Mouse (Mus musculus) hindbrain, embryonic 11.5 days (tissue): ENCODE measurements at regions not wholly inside any gene's neighbourhood (a gene's known extent, or its start where the extent isn't known, plus 50 kb on each side); places are given as distances from the start of the nearest gene placed in this dataset.

ENCODE experiments used
- ATAC-seq: fragments of 200-750 bp; cut with Nextera tagmentation; 2 replicates; pipeline ENCODE4 v1.8.0; 2017; ENCODE audit warnings: mild to moderate bottlenecking, moderate TSS enrichment, moderate library complexity; ENCODE audit not compliant: low FRiP score
- DNase-seq: peaks from one replicate; pipeline ENCODE4 v3.0.0-alpha.2; 2015; ENCODE audit warnings: low spot score
- H3K27ac ChIP-seq: fragments of 300-500 bp; sonication (generic); 2 replicates; pipeline ENCODE4 v1.5.1; 2014; ENCODE audit warnings: mild to moderate bottlenecking, low read depth, low read length
- H3K27me3 ChIP-seq: fragments of 300-500 bp; sonication (generic); 2 replicates; pipeline ENCODE4 v1.6.1; 2014; ENCODE audit warnings: mild to moderate bottlenecking, low read length, moderate library complexity, mixed read lengths; ENCODE audit not compliant: control insufficient read depth, insufficient read depth
- H3K36me3 ChIP-seq: fragments of 300-500 bp; sonication (generic); 2 replicates; pipeline ENCODE4 v1.6.1; 2014; ENCODE audit warnings: mild to moderate bottlenecking, low read length, moderate library complexity, mixed read lengths; ENCODE audit not compliant: control insufficient read depth, insufficient read depth
- H3K4me1 ChIP-seq: fragments of 300-500 bp; sonication (generic); replicated peaks from 2 replicates; pipeline ENCODE4 v1.6.1; 2014; ENCODE audit warnings: low read length, mixed read lengths; ENCODE audit not compliant: control insufficient read depth, insufficient read depth
- H3K4me2 ChIP-seq: fragments of 300-500 bp; sonication (generic); replicated peaks from 2 replicates; pipeline ENCODE4 v1.6.1; 2014; ENCODE audit warnings: mild to moderate bottlenecking, low read depth, low read length
- H3K4me3 ChIP-seq: fragments of 300-500 bp; sonication (generic); 2 replicates; pipeline ENCODE4 v1.5.1; 2014; ENCODE audit warnings: low read depth, low read length
- H3K9ac ChIP-seq: fragments of 300-500 bp; sonication (generic); 2 replicates; pipeline ENCODE4 v1.6.1; 2014; ENCODE audit warnings: low read depth, low read length
- H3K9me3 ChIP-seq: fragments of 300-500 bp; sonication (generic); 2 replicates; pipeline ENCODE4 v1.6.1; 2016; ENCODE audit warnings: low read length; ENCODE audit not compliant: control insufficient read depth
- WGBS: fragments of 180-500 bp; shearing (Covaris S2); extraction: QIAGEN DNeasy Blood & Tissue Kit; methylation state at CpG from one replicate; pipeline ENCODE4 v1.1.7; 2014; 5-methylcytosine and 5-hydroxymethylcytosine counted together

DNA sequence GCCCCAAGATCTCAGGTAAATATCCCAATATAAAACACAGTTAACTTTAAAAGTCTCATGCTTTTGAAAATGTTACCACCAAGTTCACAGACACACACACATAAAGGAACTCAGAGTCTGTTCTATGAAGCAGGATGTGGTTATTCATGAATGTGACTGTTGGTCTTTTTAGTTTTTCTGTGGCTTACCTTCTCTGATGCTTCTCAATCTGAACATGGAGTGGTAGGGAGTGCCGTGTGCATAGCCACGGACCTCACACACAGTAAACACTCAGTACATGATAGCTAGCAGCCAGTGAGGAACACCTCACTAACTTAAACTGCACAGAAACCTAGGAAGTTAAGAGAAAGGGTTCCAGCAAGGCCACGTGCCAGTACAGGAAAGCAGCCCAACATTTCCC is 186.3 kb upstream of the Mvb12b start:
- ATAC-seq = no peak

DNA sequence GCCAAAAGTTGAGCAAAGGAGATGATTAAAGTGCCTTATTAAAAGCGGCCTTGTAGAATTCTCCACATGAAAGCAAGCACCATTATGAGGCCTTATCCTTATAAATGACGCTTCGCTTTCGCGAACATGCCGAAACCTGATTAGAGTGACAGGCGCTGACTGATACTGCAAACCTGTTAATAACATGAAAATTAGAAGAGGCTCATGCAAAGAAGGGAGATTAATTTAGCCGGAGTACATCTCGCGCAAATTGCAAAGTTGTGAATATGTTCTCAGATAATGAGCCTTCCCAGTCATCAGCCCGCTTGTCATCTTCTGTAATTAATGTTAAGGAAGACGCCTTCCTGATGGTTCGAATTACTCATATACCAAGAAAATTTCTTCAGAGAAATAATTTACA is 177.8 kb upstream of the Mvb12b start:
- Histone ChIP-seq H3K4me1 (no peaks in the 10 kb centered on the region), H3K4me3 (no peak overlapping the region), H3K9me3 (no peaks in the 10 kb centered on the region), H3K27me3 (no peaks in the 10 kb centered on the region), H3K27ac (no peak overlapping the region), H3K4me2 (no peak overlapping the region), H3K9ac (no peak overlapping the region), H3K36me3 (no peaks in the 10 kb centered on the region)
- DNase-seq (no peak), ATAC-seq (no peak)
- 94% methylated on average over 13 of the region's 13 CpGs for WGBS

More for the DNA sequence above, 186.3 kb upstream of the Mvb12b start:
- H3K4me2 ChIP-seq = no peak overlapping the region
- H3K27ac ChIP-seq = no peak overlapping the region
- DNase-seq = no peak
- no peak overlapping the region for H3K9ac ChIP-seq
- H3K4me1 ChIP-seq = peaks cover 4% of the 10 kb centered on the region
- no peak overlapping the region for H3K4me3 ChIP-seq
- H3K9me3 ChIP-seq = no peaks in the 10 kb centered on the region
- no peaks in the 10 kb centered on the region for H3K36me3 ChIP-seq
- WGBS = 78% methylated on average over 3 of the region's 3 CpGs
- no peaks in the 10 kb centered on the region for H3K27me3 ChIP-seq

DNA sequence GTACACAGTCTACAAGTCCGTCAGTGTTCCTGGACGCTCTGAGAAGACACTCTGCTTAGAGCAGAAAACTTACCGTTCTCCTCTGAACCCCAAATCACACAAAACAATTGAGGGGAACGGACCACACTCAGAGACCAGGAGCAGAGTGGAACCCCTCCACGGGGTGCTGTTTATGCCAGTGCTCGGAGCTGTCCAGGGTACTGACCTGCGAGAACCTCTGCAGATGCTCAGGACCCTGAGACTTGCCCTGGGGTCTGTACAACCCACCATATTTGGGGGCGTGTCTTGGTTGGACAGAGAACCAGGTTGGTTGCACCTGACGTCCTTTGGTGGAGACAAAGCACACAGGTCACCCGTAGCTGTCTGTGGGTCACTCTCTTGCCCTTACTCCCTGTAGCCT is 177.3 kb upstream of the Mvb12b start:
- Histone ChIP-seq H3K27ac (no peak overlapping the region), H3K36me3 (no peaks in the 10 kb centered on the region), H3K4me3 (no peak overlapping the region), H3K4me2 (no peak overlapping the region), H3K4me1 (no peaks in the 10 kb centered on the region), H3K9me3 (no peaks in the 10 kb centered on the region), H3K9ac (no peak overlapping the region), H3K27me3 (no peaks in the 10 kb centered on the region)
- peak; percentile 56 for DNase-seq
- 50% methylated on average over 10 of the region's 10 CpGs for WGBS
- no peak for ATAC-seq

DNA sequence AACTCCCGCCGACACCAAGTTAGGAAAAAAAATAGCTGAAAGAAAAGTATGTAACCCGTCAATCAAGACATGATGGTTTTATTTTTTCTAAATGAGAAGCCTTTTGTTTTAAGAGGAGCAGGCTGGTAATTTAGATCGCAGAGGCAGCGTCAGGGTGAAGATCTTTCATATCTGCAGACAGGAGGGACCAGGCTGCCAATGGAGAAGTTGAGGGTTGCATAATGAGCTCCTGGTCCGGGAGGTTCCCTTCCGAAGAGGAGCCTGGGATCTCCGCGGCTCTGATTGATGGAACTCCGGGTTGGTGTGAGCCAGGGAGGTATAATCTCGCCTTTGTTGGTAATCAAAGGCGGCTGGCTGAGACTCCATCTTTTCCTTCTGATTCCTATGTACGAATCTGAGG is 168.8 kb upstream of the Mvb12b start:
- DNase-seq (no peak), ATAC-seq (no peak)
- Histone ChIP-seq H3K27me3 (no peaks in the 10 kb centered on the region), H3K9ac (no peak overlapping the region), H3K36me3 (no peaks in the 10 kb centered on the region), H3K4me3 (no peak overlapping the region), H3K27ac (no peak overlapping the region), H3K4me2 (no peak overlapping the region), H3K4me1 (no peaks in the 10 kb centered on the region), H3K9me3 (no peaks in the 10 kb centered on the region)
- 78% methylated on average over 13 of the region's 13 CpGs for WGBS

DNA sequence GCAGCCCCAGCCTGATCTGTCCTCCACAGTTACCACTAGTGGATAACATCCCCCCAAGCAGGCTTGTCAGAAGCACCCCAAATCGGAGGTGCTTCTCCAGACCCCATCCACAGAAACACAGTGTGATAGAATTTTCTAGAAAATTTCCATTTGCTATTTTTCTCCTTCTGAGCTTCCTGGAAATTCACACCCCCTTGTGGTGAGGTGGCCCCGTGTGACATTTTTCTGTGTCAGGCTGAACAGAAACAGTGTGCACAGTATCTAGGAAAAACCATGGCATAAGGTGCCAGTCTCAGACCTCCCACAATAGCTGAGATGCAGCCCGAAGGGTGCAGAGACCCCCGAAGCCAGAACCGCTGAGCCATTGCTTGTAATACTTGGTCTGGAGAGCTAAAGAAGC is 155.3 kb upstream of the Mvb12b start:
- Histone ChIP-seq H3K4me3 (no peak overlapping the region), H3K36me3 (no peaks in the 10 kb centered on the region), H3K27ac (no peak overlapping the region), H3K4me1 (no peaks in the 10 kb centered on the region), H3K9me3 (no peaks in the 10 kb centered on the region), H3K9ac (no peak overlapping the region), H3K27me3 (no peaks in the 10 kb centered on the region), H3K4me2 (no peak overlapping the region)
- ATAC-seq = no peak
- no peak for DNase-seq
- 85% methylated on average over 5 of the region's 5 CpGs for WGBS

DNA sequence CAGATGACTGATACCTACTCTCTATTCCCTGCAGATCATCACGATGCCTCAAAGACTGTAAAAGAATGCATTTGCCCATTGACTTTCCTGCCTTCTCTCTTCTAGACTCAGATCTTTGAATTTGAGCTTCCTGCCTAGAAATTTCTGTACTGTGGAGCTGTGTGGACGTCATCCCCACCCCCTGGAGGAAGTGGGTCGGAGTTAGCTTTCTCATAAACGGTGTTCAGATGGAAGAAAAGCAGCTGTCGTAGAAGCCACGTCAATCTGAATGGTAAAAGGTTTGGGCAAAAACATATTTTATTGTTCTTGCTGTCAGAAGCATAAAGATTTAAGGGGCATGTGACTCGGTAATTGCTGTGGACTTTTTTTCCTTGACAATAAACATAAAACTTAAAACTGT is 154.6 kb upstream of the Mvb12b start:
- H3K36me3 ChIP-seq = no peaks in the 10 kb centered on the region
- DNase-seq (no peak), ATAC-seq (no peak)
- H3K27me3 ChIP-seq = no peaks in the 10 kb centered on the region
- no peak overlapping the region for H3K4me2 ChIP-seq
- H3K4me1 ChIP-seq = no peaks in the 10 kb centered on the region
- no peak overlapping the region for H3K9ac ChIP-seq
- no peaks in the 10 kb centered on the region for H3K9me3 ChIP-seq
- no peak overlapping the region for H3K4me3 ChIP-seq
- H3K27ac ChIP-seq = no peak overlapping the region
- 64% methylated on average over 7 of the region's 7 CpGs for WGBS

DNA sequence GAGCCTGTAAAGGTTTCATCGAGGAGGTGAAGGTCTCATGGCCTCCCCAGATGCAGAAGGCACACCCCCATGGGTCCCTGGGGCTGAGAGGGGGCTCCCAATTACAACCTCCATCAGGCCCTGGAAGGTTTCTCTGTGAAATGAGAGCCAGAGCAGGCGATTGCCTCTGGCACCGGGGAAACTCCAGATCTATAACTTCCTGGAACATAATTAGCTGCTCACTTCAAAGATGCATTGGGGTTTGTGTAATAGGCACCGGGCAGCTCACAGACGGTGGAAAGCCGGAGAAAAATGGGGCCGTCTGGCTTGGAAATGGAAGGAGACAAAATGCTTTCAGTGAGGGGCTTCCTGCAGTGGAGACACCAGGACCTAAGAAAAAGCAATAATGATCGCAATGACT is 151.2 kb upstream of the Mvb12b start:
- Histone ChIP-seq H3K9ac (no peak overlapping the region), H3K9me3 (no peaks in the 10 kb centered on the region), H3K27me3 (no peaks in the 10 kb centered on the region), H3K4me2 (no peak overlapping the region), H3K4me3 (no peak overlapping the region), H3K4me1 (no peaks in the 10 kb centered on the region), H3K36me3 (no peaks in the 10 kb centered on the region), H3K27ac (no peak overlapping the region)
- WGBS = 75% methylated on average over 8 of the region's 8 CpGs
- no peak for ATAC-seq
- no peak for DNase-seq

DNA sequence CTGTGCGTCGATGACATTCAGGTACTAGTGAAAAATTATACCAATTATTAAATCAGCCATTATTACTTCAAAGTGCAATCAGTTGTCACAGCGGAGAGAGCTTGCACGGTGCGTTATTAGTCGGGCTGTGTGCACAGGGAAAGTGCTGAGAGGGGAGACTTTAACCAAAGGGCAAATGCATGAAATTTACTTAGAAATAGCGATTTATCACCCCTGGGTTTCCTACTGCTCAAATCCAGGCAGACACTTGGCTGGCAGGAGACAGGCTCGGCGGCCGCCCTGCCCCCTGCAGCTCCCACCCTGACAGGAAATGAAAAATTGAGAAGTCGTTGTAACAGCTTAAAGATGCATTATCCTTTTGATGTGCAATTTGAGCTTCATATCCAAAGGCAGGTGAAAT is 145.5 kb upstream of the Mvb12b start:
- H3K9ac ChIP-seq = no peak overlapping the region
- H3K36me3 ChIP-seq = no peaks in the 10 kb centered on the region
- peak overlapping the region; percentile 65; the same call in 1 of the 2 replicates for H3K27ac ChIP-seq
- no peak overlapping the region for H3K4me3 ChIP-seq
- ATAC-seq (no peak), DNase-seq (no peak)
- H3K9me3 ChIP-seq = no peaks in the 10 kb centered on the region
- H3K27me3 ChIP-seq = no peaks in the 10 kb centered on the region
- WGBS = 36% methylated on average over 11 of the region's 11 CpGs
- peaks cover 3% of the 10 kb centered on the region; the same call in 1 of the 2 replicates for H3K4me1 ChIP-seq
- H3K4me2 ChIP-seq = no peak overlapping the region

DNA sequence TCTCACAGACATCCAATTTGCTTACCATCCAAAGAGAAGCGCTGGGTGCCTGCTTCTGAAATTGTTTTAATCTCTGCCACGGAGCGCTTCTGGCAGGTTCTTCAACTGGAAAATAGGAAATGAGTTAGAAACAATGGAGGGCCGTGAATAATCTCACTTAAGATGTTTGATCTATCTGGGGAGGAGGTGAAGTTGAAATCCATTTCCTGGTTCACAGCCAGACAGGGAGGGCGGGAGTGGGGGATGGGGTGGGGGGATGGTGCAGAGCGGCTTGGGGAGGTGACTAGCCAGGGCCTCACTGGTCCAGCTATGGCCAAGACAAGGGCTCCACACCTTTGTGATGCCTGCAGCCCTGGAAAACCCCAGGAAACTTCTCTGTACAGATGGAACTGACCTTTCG is 143.7 kb upstream of the Mvb12b start:
- 28% methylated on average over 7 of the region's 7 CpGs for WGBS
- no peak overlapping the region for H3K4me3 ChIP-seq
- H3K9me3 ChIP-seq = no peaks in the 10 kb centered on the region
- peaks cover 8% of the 10 kb centered on the region for H3K4me1 ChIP-seq
- DNase-seq = no peak
- H3K36me3 ChIP-seq = no peaks in the 10 kb centered on the region
- no peaks in the 10 kb centered on the region for H3K27me3 ChIP-seq
- no peak overlapping the region for H3K9ac ChIP-seq
- no peak for ATAC-seq
- no peak overlapping the region for H3K4me2 ChIP-seq
- H3K27ac ChIP-seq = 0 out of 2 replicates have a peak overlapping the region, but pooled peaks have one; percentile 31
